Mouse (Mus musculus): Measurements from ENCODE around the gene Macrod2.

GRCm38 (mm10) chr2:140896396-140897082, 501.4 kb downstream of the Macrod2 start:
- TF ChIP-seq POLR2A (IDR thresholded peaks at IDR 0.05; ENCODE audit: borderline replicate concordance, insufficient read depth, low read length) (no peak), CTCF (IDR thresholded peaks at IDR 0.05; ENCODE audit: borderline replicate concordance, insufficient read depth, low read depth, low read length) (no peak)

Data from cerebellum, adult 2 months (tissue).